Mouse (Mus musculus): ENCODE results near the gene Camsap1. TPM values are rescaled to one million over a fixed set of nuclear protein-coding genes. Genes with fewer than 3 reads are reported as not detected.
A peak's percentile ranks its signal among the peaks of the same experiment; 100 is the strongest.

Camsap1 gene
- polyA plus RNA-seq, 1 experiment from 2014 or later = 55.6 TPM

DNA sequence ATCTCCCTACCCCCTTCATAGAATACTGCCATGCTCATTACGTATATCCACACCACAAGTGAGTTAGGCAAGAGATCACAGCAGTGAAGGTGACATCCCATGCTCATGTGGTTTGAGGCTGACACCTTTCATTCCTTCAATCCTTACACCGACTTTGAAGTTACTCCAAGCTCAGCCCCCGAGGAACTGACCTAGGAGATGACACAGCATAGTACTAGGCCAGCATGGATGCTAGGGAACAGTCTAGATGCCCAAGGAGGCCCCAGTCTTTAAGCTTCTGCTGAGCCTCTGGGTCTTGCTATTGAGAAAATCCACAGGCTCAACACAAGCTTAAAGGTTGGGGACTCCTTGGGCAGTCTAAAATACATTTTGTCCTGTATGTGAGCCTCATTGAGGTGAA lies 36.8 kb upstream of the Camsap1 start:
- DNase-seq (ENCODE audit: low spot score) (no peak), ATAC-seq (replicated peaks; ENCODE audit: low FRiP score) (no peak)

DNA sequence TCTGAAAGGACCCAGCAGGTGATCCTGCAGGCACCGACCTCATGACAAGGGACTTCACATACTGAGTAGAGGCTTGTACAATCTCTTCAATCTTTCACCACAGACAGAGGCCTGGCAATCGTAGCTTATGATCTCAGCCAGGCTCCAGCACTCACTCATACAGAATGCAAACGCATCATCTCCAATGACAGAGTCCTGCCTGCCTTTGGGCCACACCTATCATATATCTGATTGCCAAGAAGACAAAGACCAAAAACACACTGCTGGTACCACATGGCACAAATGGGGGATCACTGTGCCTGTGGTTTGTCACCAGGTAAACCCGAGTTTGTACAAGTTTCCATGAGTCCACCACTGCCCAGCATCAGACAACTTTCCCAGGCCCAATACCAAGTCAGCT lies 34.2 kb upstream of the Camsap1 start:
- 81% methylated on average over 4 of the region's 4 CpGs for WGBS
- peaks cover 9% of the 10 kb centered on the region for H3K4me1 ChIP-seq (replicated peaks; ENCODE audit: control insufficient read depth, insufficient read depth, low read length)
- DNase-seq (ENCODE audit: low spot score) (no peak), ATAC-seq (replicated peaks; ENCODE audit: low FRiP score) (no peak)
- no peak overlapping the region for H3K9ac ChIP-seq (ENCODE audit: low read length)
- no peak overlapping the region for H3K4me2 ChIP-seq (ENCODE audit: low read depth, low read length, severe bottlenecking)
- no peak overlapping the region for H3K27ac ChIP-seq (ENCODE audit: low read depth, low read length)
- no peaks in the 10 kb centered on the region for H3K36me3 ChIP-seq (ENCODE audit: control insufficient read depth, insufficient read depth, low read length)
- no peaks in the 10 kb centered on the region for H3K9me3 ChIP-seq (ENCODE audit: control insufficient read depth, low read length)
- H3K27me3 ChIP-seq (ENCODE audit: control insufficient read depth, insufficient read depth, low read length) = no peaks in the 10 kb centered on the region
- no peak overlapping the region for H3K4me3 ChIP-seq (ENCODE audit: low read depth, low read length)

More for the DNA sequence above, 36.8 kb upstream of the Camsap1 start:
- Histone ChIP-seq H3K4me1 (replicated peaks; ENCODE audit: control insufficient read depth, insufficient read depth, low read length) (peaks cover 9% of the 10 kb centered on the region), H3K27ac (ENCODE audit: low read depth, low read length) (no peak overlapping the region), H3K36me3 (ENCODE audit: control insufficient read depth, insufficient read depth, low read length) (no peaks in the 10 kb centered on the region), H3K9ac (ENCODE audit: low read length) (no peak overlapping the region), H3K4me3 (ENCODE audit: low read depth, low read length) (peak overlapping the region; percentile 78; the same call in 1 of the 2 replicates), H3K27me3 (ENCODE audit: control insufficient read depth, insufficient read depth, low read length) (no peaks in the 10 kb centered on the region), H3K4me2 (ENCODE audit: low read depth, low read length, severe bottlenecking) (no peak overlapping the region), H3K9me3 (ENCODE audit: control insufficient read depth, low read length) (no peaks in the 10 kb centered on the region)
- 88% methylated on average over 3 of the region's 3 CpGs for WGBS

DNA sequence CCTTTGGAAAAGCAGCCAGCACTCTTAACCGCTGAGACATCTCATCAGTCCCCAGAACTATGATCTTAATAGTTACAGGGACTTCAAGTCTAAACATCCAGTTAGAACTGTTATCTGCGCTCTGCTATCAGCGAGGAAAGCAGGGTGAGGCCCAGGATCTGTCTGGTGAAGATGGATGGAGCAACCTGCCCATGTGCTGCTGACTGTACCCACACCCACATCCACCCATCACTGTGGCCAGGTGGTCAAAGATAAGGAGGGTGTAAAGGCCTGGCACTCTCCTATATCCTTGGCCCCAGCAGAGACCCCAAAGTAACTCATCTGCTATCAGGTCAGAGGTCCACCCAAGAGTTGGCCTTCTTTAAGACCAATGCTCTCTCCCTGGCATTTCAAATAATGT lies 30.6 kb upstream of the Camsap1 start:
- H3K4me3 ChIP-seq (ENCODE audit: low read depth, low read length) = no peak overlapping the region
- no peak overlapping the region for H3K4me2 ChIP-seq (ENCODE audit: low read depth, low read length, severe bottlenecking)
- WGBS = 94% methylated on average over 3 of the region's 3 CpGs
- H3K27ac ChIP-seq (ENCODE audit: low read depth, low read length) = no peak overlapping the region
- no peaks in the 10 kb centered on the region for H3K9me3 ChIP-seq (ENCODE audit: control insufficient read depth, low read length)
- no peaks in the 10 kb centered on the region for H3K36me3 ChIP-seq (ENCODE audit: control insufficient read depth, insufficient read depth, low read length)
- no peaks in the 10 kb centered on the region for H3K27me3 ChIP-seq (ENCODE audit: control insufficient read depth, insufficient read depth, low read length)
- no peaks in the 10 kb centered on the region for H3K4me1 ChIP-seq (replicated peaks; ENCODE audit: control insufficient read depth, insufficient read depth, low read length)
- H3K9ac ChIP-seq (ENCODE audit: low read length) = no peak overlapping the region
- ATAC-seq (replicated peaks; ENCODE audit: low FRiP score) = no peak
- DNase-seq (ENCODE audit: low spot score) = no peak

DNA sequence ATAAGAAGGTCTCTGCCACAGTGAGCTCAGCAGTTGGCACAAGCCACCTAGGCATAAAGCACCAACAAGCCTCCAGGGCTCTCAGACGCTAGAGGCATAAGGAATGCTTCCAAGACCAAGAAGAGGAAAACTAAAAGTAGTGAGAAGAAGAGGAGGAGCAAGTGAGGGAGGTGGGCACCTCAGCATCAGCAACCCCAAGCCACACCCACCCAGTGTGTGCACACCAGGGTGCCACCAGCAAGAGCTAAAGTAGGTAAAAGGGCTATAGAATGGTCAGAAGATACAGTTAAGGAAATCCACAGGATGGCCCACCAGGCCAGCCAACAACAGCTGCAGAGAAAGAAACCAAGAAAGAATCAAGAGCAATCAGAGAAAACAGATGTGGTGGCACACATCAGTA lies 28.3 kb upstream of the Camsap1 start:
- Histone ChIP-seq H3K9me3 (ENCODE audit: control insufficient read depth, low read length) (no peaks in the 10 kb centered on the region), H3K9ac (ENCODE audit: low read length) (no peak overlapping the region), H3K4me2 (ENCODE audit: low read depth, low read length, severe bottlenecking) (no peak overlapping the region), H3K27ac (ENCODE audit: low read depth, low read length) (no peak overlapping the region), H3K4me3 (ENCODE audit: low read depth, low read length) (no peak overlapping the region), H3K27me3 (ENCODE audit: control insufficient read depth, insufficient read depth, low read length) (no peaks in the 10 kb centered on the region), H3K36me3 (ENCODE audit: control insufficient read depth, insufficient read depth, low read length) (no peaks in the 10 kb centered on the region; the same call in 1 of the 2 replicates), H3K4me1 (replicated peaks; ENCODE audit: control insufficient read depth, insufficient read depth, low read length) (no peaks in the 10 kb centered on the region)
- ATAC-seq (replicated peaks; ENCODE audit: low FRiP score) (no peak), DNase-seq (ENCODE audit: low spot score) (no peak)
- WGBS = 88% methylated on average over 1 of the region's 1 CpGs

DNA sequence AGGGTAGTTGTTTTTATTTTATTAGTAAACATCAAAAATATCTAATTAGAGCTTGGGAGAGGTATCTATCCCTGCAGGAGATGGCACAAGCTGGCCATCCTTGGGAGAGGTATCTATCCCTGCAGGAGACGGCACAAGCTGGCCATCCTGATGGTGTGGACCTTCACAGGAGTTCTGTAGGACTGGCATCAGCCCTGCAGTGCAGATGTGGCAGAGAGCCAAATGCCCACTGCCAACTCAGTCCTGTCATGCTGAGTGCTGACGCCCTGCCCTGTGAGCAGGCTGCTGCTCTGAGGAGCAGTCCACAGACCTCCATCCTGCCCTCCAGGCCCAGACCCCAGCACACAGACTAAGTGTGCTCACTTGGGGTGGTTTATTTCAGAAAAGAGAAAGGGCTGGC lies 18.9 kb upstream of the Camsap1 start:
- Histone ChIP-seq H3K9ac (ENCODE audit: low read length) (no peak overlapping the region), H3K4me1 (replicated peaks; ENCODE audit: control insufficient read depth, insufficient read depth, low read length) (no peaks in the 10 kb centered on the region), H3K4me2 (ENCODE audit: low read depth, low read length, severe bottlenecking) (no peak overlapping the region), H3K9me3 (ENCODE audit: control insufficient read depth, low read length) (no peaks in the 10 kb centered on the region), H3K27ac (ENCODE audit: low read depth, low read length) (no peak overlapping the region), H3K4me3 (ENCODE audit: low read depth, low read length) (no peak overlapping the region), H3K36me3 (ENCODE audit: control insufficient read depth, insufficient read depth, low read length) (peaks cover 2% of the 10 kb centered on the region; the same call in 1 of the 2 replicates), H3K27me3 (ENCODE audit: control insufficient read depth, insufficient read depth, low read length) (no peaks in the 10 kb centered on the region)
- 92% methylated on average over 2 of the region's 2 CpGs for WGBS
- DNase-seq (ENCODE audit: low spot score) (no peak), ATAC-seq (replicated peaks; ENCODE audit: low FRiP score) (no peak)

DNA sequence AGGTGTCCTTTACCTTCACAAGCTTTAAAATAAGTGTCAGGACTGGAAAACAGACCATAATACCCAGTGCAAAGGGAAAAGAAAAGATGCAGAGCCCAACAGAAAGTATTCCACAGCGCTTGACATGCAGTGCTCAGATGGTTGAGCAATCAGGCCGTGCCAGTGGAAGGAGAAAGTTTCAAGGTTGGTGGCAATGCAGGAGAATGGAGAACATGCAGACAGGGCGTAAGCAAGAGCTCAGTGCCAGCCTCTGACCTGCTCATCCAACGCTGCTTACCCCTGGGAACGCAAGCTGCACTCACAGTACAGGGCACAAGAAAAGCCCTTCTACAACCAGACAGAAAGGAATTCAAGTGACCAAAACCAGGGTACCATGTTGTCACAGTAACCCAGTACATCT lies 18.1 kb upstream of the Camsap1 start:
- DNase-seq (ENCODE audit: low spot score) = no peak

DNA sequence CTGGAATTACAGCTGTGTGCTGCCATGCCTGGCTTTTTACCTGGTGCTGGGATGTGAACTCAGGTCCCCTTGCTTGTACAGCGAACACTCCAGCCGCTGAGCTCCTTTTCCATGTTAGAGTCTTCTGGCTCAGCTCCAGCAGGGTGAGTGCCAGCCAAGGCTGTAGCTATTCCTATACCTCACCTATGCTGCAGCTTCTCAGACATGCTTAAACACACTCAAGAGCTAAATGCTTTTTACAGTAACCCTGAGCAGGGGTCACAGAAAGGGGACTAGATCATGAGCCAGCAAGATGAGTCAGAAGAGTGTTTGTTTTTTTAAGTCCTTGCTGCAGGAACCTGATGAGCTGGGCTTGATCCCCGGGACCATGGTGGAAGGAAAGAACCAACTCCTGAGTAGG lies 14.6 kb upstream of the Camsap1 start:
- no peak overlapping the region for H3K4me2 ChIP-seq (ENCODE audit: low read depth, low read length, severe bottlenecking)
- H3K27ac ChIP-seq (ENCODE audit: low read depth, low read length) = no peak overlapping the region
- H3K4me3 ChIP-seq (ENCODE audit: low read depth, low read length) = no peak overlapping the region
- ATAC-seq (replicated peaks; ENCODE audit: low FRiP score) (no peak), DNase-seq (ENCODE audit: low spot score) (no peak)
- no peaks in the 10 kb centered on the region for H3K4me1 ChIP-seq (replicated peaks; ENCODE audit: control insufficient read depth, insufficient read depth, low read length)
- H3K9me3 ChIP-seq (ENCODE audit: control insufficient read depth, low read length) = no peaks in the 10 kb centered on the region
- no peak overlapping the region for H3K9ac ChIP-seq (ENCODE audit: low read length)
- 90% methylated on average over 3 of the region's 3 CpGs for WGBS
- no peaks in the 10 kb centered on the region; the same call in 1 of the 2 replicates for H3K36me3 ChIP-seq (ENCODE audit: control insufficient read depth, insufficient read depth, low read length)
- no peaks in the 10 kb centered on the region for H3K27me3 ChIP-seq (ENCODE audit: control insufficient read depth, insufficient read depth, low read length)

More for the DNA sequence above, 18.1 kb upstream of the Camsap1 start:
- no peak overlapping the region for H3K4me2 ChIP-seq (ENCODE audit: low read depth, low read length, severe bottlenecking)
- WGBS = 97% methylated on average over 5 of the region's 5 CpGs
- H3K27ac ChIP-seq (ENCODE audit: low read depth, low read length) = no peak overlapping the region
- no peaks in the 10 kb centered on the region for H3K9me3 ChIP-seq (ENCODE audit: control insufficient read depth, low read length)
- no peaks in the 10 kb centered on the region for H3K27me3 ChIP-seq (ENCODE audit: control insufficient read depth, insufficient read depth, low read length)
- H3K4me1 ChIP-seq (replicated peaks; ENCODE audit: control insufficient read depth, insufficient read depth, low read length) = no peaks in the 10 kb centered on the region
- ATAC-seq (replicated peaks; ENCODE audit: low FRiP score) = no peak
- H3K4me3 ChIP-seq (ENCODE audit: low read depth, low read length) = no peak overlapping the region
- peaks cover 2% of the 10 kb centered on the region; the same call in 1 of the 2 replicates for H3K36me3 ChIP-seq (ENCODE audit: control insufficient read depth, insufficient read depth, low read length)
- H3K9ac ChIP-seq (ENCODE audit: low read length) = no peak overlapping the region

DNA sequence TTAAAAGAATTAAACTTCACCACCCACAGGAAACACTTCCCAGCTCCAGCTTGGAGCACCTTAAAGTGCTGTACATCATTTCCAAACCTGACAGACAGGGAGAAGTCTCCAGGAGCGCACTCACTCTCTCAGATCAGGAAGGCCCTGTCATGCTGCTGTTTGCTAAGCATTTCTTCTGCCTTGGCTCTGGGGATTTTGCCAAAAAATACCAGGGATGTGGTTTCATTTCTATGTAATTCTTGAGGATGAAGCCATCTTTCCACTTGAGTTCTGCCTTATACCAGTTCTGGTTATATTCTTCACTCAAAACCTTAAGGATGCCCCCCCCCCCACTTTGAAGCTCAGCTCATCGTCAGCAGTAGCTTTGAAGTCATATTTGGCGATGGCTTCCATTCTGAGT lies 11.7 kb upstream of the Camsap1 start:
- Histone ChIP-seq H3K27ac (ENCODE audit: low read depth, low read length) (no peak overlapping the region), H3K9ac (ENCODE audit: low read length) (no peak overlapping the region), H3K4me2 (ENCODE audit: low read depth, low read length, severe bottlenecking) (no peak overlapping the region), H3K36me3 (ENCODE audit: control insufficient read depth, insufficient read depth, low read length) (no peaks in the 10 kb centered on the region; the same call in 1 of the 2 replicates), H3K9me3 (ENCODE audit: control insufficient read depth, low read length) (no peaks in the 10 kb centered on the region), H3K4me3 (ENCODE audit: low read depth, low read length) (no peak overlapping the region), H3K27me3 (ENCODE audit: control insufficient read depth, insufficient read depth, low read length) (no peaks in the 10 kb centered on the region), H3K4me1 (replicated peaks; ENCODE audit: control insufficient read depth, insufficient read depth, low read length) (no peaks in the 10 kb centered on the region)
- 86% methylated on average over 3 of the region's 3 CpGs for WGBS
- DNase-seq (ENCODE audit: low spot score) = no peak
- no peak for ATAC-seq (replicated peaks; ENCODE audit: low FRiP score)

GRCm38 (mm10) chr2:25992285-25992684 lies 9.2 kb upstream of the Camsap1 start:
- Histone ChIP-seq H3K4me2 (ENCODE audit: low read depth, low read length, severe bottlenecking) (no peak overlapping the region), H3K36me3 (ENCODE audit: control insufficient read depth, insufficient read depth, low read length) (no peaks in the 10 kb centered on the region), H3K27me3 (ENCODE audit: control insufficient read depth, insufficient read depth, low read length) (no peaks in the 10 kb centered on the region), H3K4me3 (ENCODE audit: low read depth, low read length) (no peak overlapping the region), H3K27ac (ENCODE audit: low read depth, low read length) (no peak overlapping the region), H3K9ac (ENCODE audit: low read length) (no peak overlapping the region), H3K4me1 (replicated peaks; ENCODE audit: control insufficient read depth, insufficient read depth, low read length) (no peaks in the 10 kb centered on the region), H3K9me3 (ENCODE audit: control insufficient read depth, low read length) (no peaks in the 10 kb centered on the region)
- DNase-seq (ENCODE audit: low spot score) (no peak), ATAC-seq (replicated peaks; ENCODE audit: low FRiP score) (no peak)
- WGBS = 77% methylated on average over 2 of the region's 2 CpGs

All from forebrain, embryonic 11.5 days (tissue).